Mouse (Mus musculus) testis, adult 2 months (tissue): ENCODE data around the gene 5330417H12Rik. TPM values are rescaled to one million over a fixed set of nuclear protein-coding genes. Genes with fewer than 3 reads are reported as not detected.

ENCODE experiments used
- H3K27ac ChIP-seq: fragments of 200-500 bp; 2 replicates; pipeline ENCODE4 v1.5.1; 2012; ENCODE audit warnings: low read depth, low read length; ENCODE audit not compliant: control insufficient read depth, insufficient read depth
- H3K27me3 ChIP-seq: fragments of 200-500 bp; 2 replicates; pipeline ENCODE4 v1.6.1; 2012; ENCODE audit warnings: mild to moderate bottlenecking, low read length, moderate library complexity; ENCODE audit not compliant: control insufficient read depth, insufficient read depth
- H3K36me3 ChIP-seq: fragments of 200-500 bp; 2 replicates; pipeline ENCODE4 v1.6.1; 2012; ENCODE audit warnings: mild to moderate bottlenecking, low read length; ENCODE audit not compliant: control insufficient read depth, insufficient read depth
- H3K4me1 ChIP-seq: fragments of 200-500 bp; 2 replicates; pipeline ENCODE4 v1.6.1; 2012; ENCODE audit warnings: low read length; ENCODE audit not compliant: control insufficient read depth, insufficient read depth
- H3K4me3 ChIP-seq: fragments of 200-500 bp; 2 replicates; pipeline ENCODE4 v1.5.1; 2012; ENCODE audit warnings: low read depth, mild to moderate bottlenecking, low read length, moderate library complexity, mixed read lengths; ENCODE audit not compliant: control insufficient read depth
- CTCF ChIP-seq: fragments of 200-500 bp; IDR thresholded peaks from 2 replicates; pipeline ENCODE4 v1.5.1; 2012; ENCODE audit warnings: low read depth, mild to moderate bottlenecking, inconsistent platforms, low read length, moderate library complexity; ENCODE audit not compliant: control insufficient read depth, insufficient read depth, insufficient replicate concordance
- POLR2A ChIP-seq: fragments of 200-500 bp; IDR thresholded peaks from 2 replicates; pipeline ENCODE4 v1.6.1; 2012; ENCODE audit warnings: low read depth, mild to moderate bottlenecking, inconsistent platforms, low read length, moderate library complexity; ENCODE audit not compliant: control insufficient read depth
- polyA plus RNA-seq: library from polyadenylated mRNA; depleted of rRNA; stranded (reverse); fragments of >200 nt; gene quantifications from 2 replicates; pipeline ENCODE4 v1.2.3, GENCODE M21; 2012

5330417H12Rik gene
- polyA plus RNA-seq, 1 experiment: not detected

- TF ChIP-seq POLR2A (no peak), CTCF (peak; percentile 75; the same call in 1 of the 2 replicates)
- Histone ChIP-seq H3K36me3 (no peaks in the 10 kb centered on the region), H3K4me1 (no peaks in the 10 kb centered on the region), H3K27me3 (no peaks in the 10 kb centered on the region), H3K4me3 (no peak overlapping the region), H3K27ac (no peak overlapping the region)
Measured at GRCm38 (mm10) chr7:107661189-107661842, 36.4 kb upstream of the 5330417H12Rik start.

GRCm38 (mm10) chr7:107659186-107659918, 34.4 kb upstream of the 5330417H12Rik start:
- Histone ChIP-seq H3K4me3 (no peak overlapping the region), H3K4me1 (no peaks in the 10 kb centered on the region), H3K27ac (no peak overlapping the region), H3K27me3 (no peaks in the 10 kb centered on the region), H3K36me3 (no peaks in the 10 kb centered on the region)
- TF ChIP-seq CTCF (no peak), POLR2A (no peak)

GRCm38 (mm10) chr7:107656451-107656850, 31.5 kb upstream of the 5330417H12Rik start:
- Histone ChIP-seq H3K27me3 (no peaks in the 10 kb centered on the region), H3K27ac (no peak overlapping the region), H3K36me3 (no peaks in the 10 kb centered on the region), H3K4me1 (no peaks in the 10 kb centered on the region), H3K4me3 (no peak overlapping the region)
- TF ChIP-seq CTCF: no peak

GRCm38 (mm10) chr7:107651821-107652220, 26.9 kb upstream of the 5330417H12Rik start:
- no peak for TF ChIP-seq CTCF
- TF ChIP-seq POLR2A: no peak
- H3K27me3 ChIP-seq: no peaks in the 10 kb centered on the region
- no peak overlapping the region for H3K4me3 ChIP-seq
- no peaks in the 10 kb centered on the region for H3K36me3 ChIP-seq
- H3K4me1 ChIP-seq: no peaks in the 10 kb centered on the region
- H3K27ac ChIP-seq: no peak overlapping the region

- TF ChIP-seq POLR2A (no peak), CTCF (no peak)
- H3K36me3 ChIP-seq: no peaks in the 10 kb centered on the region
- H3K4me1 ChIP-seq: no peaks in the 10 kb centered on the region
Measured at GRCm38 (mm10) chr7:107649990-107650389, 25.0 kb upstream of the 5330417H12Rik start.

GRCm38 (mm10) chr7:107648937-107649688, 24.2 kb upstream of the 5330417H12Rik start:
- H3K27ac ChIP-seq: no peak overlapping the region
- no peaks in the 10 kb centered on the region for H3K4me1 ChIP-seq
- H3K4me3 ChIP-seq: no peak overlapping the region
- H3K27me3 ChIP-seq: no peaks in the 10 kb centered on the region
- TF ChIP-seq POLR2A: no peak
- TF ChIP-seq CTCF: no peak
- H3K36me3 ChIP-seq: no peaks in the 10 kb centered on the region

More at GRCm38 (mm10) chr7:107649990-107650389, 25.0 kb upstream of the 5330417H12Rik start:
- H3K4me3 ChIP-seq: no peak overlapping the region
- no peak overlapping the region for H3K27ac ChIP-seq
- H3K27me3 ChIP-seq: no peaks in the 10 kb centered on the region

GRCm38 (mm10) chr7:107644987-107645386, 20.0 kb upstream of the 5330417H12Rik start:
- Histone ChIP-seq H3K27ac (no peak overlapping the region), H3K27me3 (no peaks in the 10 kb centered on the region), H3K36me3 (no peaks in the 10 kb centered on the region), H3K4me3 (no peak overlapping the region), H3K4me1 (no peaks in the 10 kb centered on the region)
- TF ChIP-seq CTCF: peak; percentile 68; the same call in 1 of the 2 replicates
- no peak for TF ChIP-seq POLR2A
